Mouse (Mus musculus) bone marrow macrophage, adult 2 months (primary cell): ENCODE measurements around the gene Ush2a. TPM values are rescaled to one million over a fixed set of nuclear protein-coding genes. Genes with fewer than 3 reads are reported as not detected.

Experiments used
- H3K27ac ChIP-seq: 2 replicates; pipeline ENCODE4 v1.5.1; 2012; ENCODE audit warnings: low read depth, low read length; ENCODE audit not compliant: insufficient read depth
- H3K4me1 ChIP-seq: 2 replicates; pipeline ENCODE4 v1.6.1; 2012; ENCODE audit warnings: low read length; ENCODE audit not compliant: control insufficient read depth, insufficient read depth
- H3K4me3 ChIP-seq: 2 replicates; pipeline ENCODE4 v1.5.1; 2012; ENCODE audit warnings: mild to moderate bottlenecking, low read length, moderate library complexity; ENCODE audit not compliant: insufficient read depth
- CTCF ChIP-seq: IDR thresholded peaks from 2 replicates; pipeline ENCODE4 v1.5.1; 2012; ENCODE audit warnings: low read depth, mild to moderate bottlenecking, low read length, moderate library complexity
- POLR2A ChIP-seq: IDR thresholded peaks from 2 replicates; pipeline ENCODE4 v1.6.1; 2012; ENCODE audit warnings: mild to moderate bottlenecking, low read depth, low read length, borderline replicate concordance
- polyA plus RNA-seq: library from polyadenylated mRNA; stranded (reverse); fragments of >200 nt; gene quantifications from 2 replicates; pipeline ENCODE4 v1.2.4, GENCODE M21; 2012; ENCODE audit not compliant: missing spikeins, insufficient read depth, insufficient read length

The Ush2a gene
- polyA plus RNA-seq, 1 experiment = not detected

- no peak for TF ChIP-seq CTCF
- no peak for TF ChIP-seq POLR2A
- Histone ChIP-seq H3K27ac (no peak overlapping the region), H3K4me1 (no peaks in the 10 kb centered on the region), H3K4me3 (no peak overlapping the region)
Measured at GRCm38 (mm10) chr1:188686362-188686761, 424.5 kb downstream of the Ush2a start.

GRCm38 (mm10) chr1:188696295-188696694 is 434.5 kb downstream of the Ush2a start:
- no peak overlapping the region for H3K27ac ChIP-seq
- no peak overlapping the region for H3K4me3 ChIP-seq
- H3K4me1 ChIP-seq = no peaks in the 10 kb centered on the region
- no peak for TF ChIP-seq CTCF
- no peak for TF ChIP-seq POLR2A

- Histone ChIP-seq H3K4me1 (no peaks in the 10 kb centered on the region), H3K4me3 (no peak overlapping the region), H3K27ac (no peak overlapping the region)
- TF ChIP-seq POLR2A (no peak), CTCF (no peak)
Measured at GRCm38 (mm10) chr1:188708176-188708575, 446.4 kb downstream of the Ush2a start.

GRCm38 (mm10) chr1:188708694-188709093 is 446.9 kb downstream of the Ush2a start:
- TF ChIP-seq POLR2A (no peak), CTCF (no peak)
- H3K27ac ChIP-seq = no peak overlapping the region
- H3K4me3 ChIP-seq = no peak overlapping the region
- H3K4me1 ChIP-seq = no peaks in the 10 kb centered on the region

- Histone ChIP-seq H3K4me1 (no peaks in the 10 kb centered on the region), H3K4me3 (no peak overlapping the region), H3K27ac (no peak overlapping the region)
- TF ChIP-seq POLR2A (no peak), CTCF (no peak)
Measured at GRCm38 (mm10) chr1:188714131-188714530, 452.3 kb downstream of the Ush2a start.

- Histone ChIP-seq H3K27ac (no peak overlapping the region), H3K4me1 (no peaks in the 10 kb centered on the region), H3K4me3 (no peak overlapping the region)
- TF ChIP-seq POLR2A (no peak), CTCF (no peak)
Measured at GRCm38 (mm10) chr1:188714941-188715340, 453.1 kb downstream of the Ush2a start.

GRCm38 (mm10) chr1:188716886-188717285 is 455.1 kb downstream of the Ush2a start:
- H3K4me3 ChIP-seq = no peak overlapping the region
- TF ChIP-seq POLR2A (no peak), CTCF (no peak)
- no peak overlapping the region for H3K27ac ChIP-seq
- no peaks in the 10 kb centered on the region for H3K4me1 ChIP-seq

- H3K27ac ChIP-seq = no peak overlapping the region
- no peaks in the 10 kb centered on the region for H3K4me1 ChIP-seq
- TF ChIP-seq CTCF = no peak
- no peak overlapping the region for H3K4me3 ChIP-seq
Measured at GRCm38 (mm10) chr1:188725122-188725995, 463.5 kb downstream of the Ush2a start.

GRCm38 (mm10) chr1:188726937-188727336 is 465.1 kb downstream of the Ush2a start:
- no peak overlapping the region for H3K4me3 ChIP-seq
- no peaks in the 10 kb centered on the region for H3K4me1 ChIP-seq
- TF ChIP-seq CTCF (no peak), POLR2A (no peak)
- H3K27ac ChIP-seq = no peak overlapping the region

- no peak overlapping the region for H3K27ac ChIP-seq
- TF ChIP-seq CTCF (no peak), POLR2A (no peak)
- no peak overlapping the region for H3K4me3 ChIP-seq
- H3K4me1 ChIP-seq = no peaks in the 10 kb centered on the region
Measured at GRCm38 (mm10) chr1:188728625-188729024, 466.8 kb downstream of the Ush2a start.

GRCm38 (mm10) chr1:188729179-188729578 is 467.4 kb downstream of the Ush2a start:
- Histone ChIP-seq H3K4me1 (no peaks in the 10 kb centered on the region), H3K27ac (no peak overlapping the region), H3K4me3 (no peak overlapping the region)
- TF ChIP-seq POLR2A = no peak
- no peak for TF ChIP-seq CTCF
